Mouse (Mus musculus) limb, embryonic 15.5 days (tissue): ENCODE measurements at regions not wholly inside any gene's neighbourhood (a gene's known extent, or its start where the extent isn't known, plus 50 kb on each side); places are given as distances from the start of the nearest gene placed in this dataset.

ENCODE experiments used
- ATAC-seq: fragments of 200-750 bp; cut with Nextera tagmentation; 2 replicates; pipeline ENCODE4 v1.8.0; 2017; ENCODE audit warnings: low read depth, moderate TSS enrichment; ENCODE audit not compliant: insufficient number of reproducible peaks, low FRiP score, low TSS enrichment
- H3K27ac ChIP-seq: fragments of 300-500 bp; sonication (generic); 2 replicates; pipeline ENCODE4 v1.5.1; 2015; ENCODE audit warnings: moderate library complexity, mild to moderate bottlenecking, inconsistent platforms
- H3K27me3 ChIP-seq: fragments of 300-500 bp; sonication (generic); 2 replicates; pipeline ENCODE4 v1.6.1; 2015; ENCODE audit warnings: inconsistent platforms
- H3K36me3 ChIP-seq: fragments of 300-500 bp; sonication (generic); 2 replicates; pipeline ENCODE4 v1.6.1; 2015; ENCODE audit warnings: inconsistent platforms
- H3K4me1 ChIP-seq: fragments of 300-500 bp; sonication (generic); 2 replicates; pipeline ENCODE4 v1.6.1; 2015; ENCODE audit warnings: inconsistent platforms
- H3K4me2 ChIP-seq: fragments of 300-500 bp; sonication (generic); 2 replicates; pipeline ENCODE4 v1.6.1; 2015; ENCODE audit warnings: mild to moderate bottlenecking, inconsistent platforms
- H3K4me3 ChIP-seq: fragments of 300-500 bp; sonication (generic); 2 replicates; pipeline ENCODE4 v1.5.1; 2015; ENCODE audit warnings: mild to moderate bottlenecking, inconsistent platforms
- H3K9ac ChIP-seq: fragments of 300-500 bp; sonication (generic); 2 replicates; pipeline ENCODE4 v1.6.1; 2015; ENCODE audit warnings: inconsistent platforms
- H3K9me3 ChIP-seq: fragments of 300-500 bp; sonication (generic); 2 replicates; pipeline ENCODE4 v1.6.1; 2016; ENCODE audit warnings: inconsistent platforms
- WGBS: fragments of 180-500 bp; shearing (Covaris S2); methylation state at CpG from one replicate; pipeline ENCODE4 v1.1.7; 2015; 5-methylcytosine and 5-hydroxymethylcytosine counted together

- H3K4me2 ChIP-seq = no peak overlapping the region
- ATAC-seq = no peak
- H3K4me3 ChIP-seq = no peak overlapping the region
- H3K27me3 ChIP-seq = no peaks in the 10 kb centered on the region
- no peaks in the 10 kb centered on the region for H3K9me3 ChIP-seq
- no peaks in the 10 kb centered on the region for H3K4me1 ChIP-seq
- WGBS = 82% methylated on average over 4 of the region's 4 CpGs
- H3K9ac ChIP-seq = no peak overlapping the region
- no peak overlapping the region for H3K27ac ChIP-seq
- H3K36me3 ChIP-seq = no peaks in the 10 kb centered on the region
Measured at GRCm38 (mm10) chr14:98772080-98772479, 222.0 kb downstream of the Rpl36a-ps1 start.

- H3K4me3 ChIP-seq = no peak overlapping the region
- H3K4me2 ChIP-seq = no peak overlapping the region
- WGBS = 84% methylated on average over 2 of the region's 2 CpGs
- H3K9ac ChIP-seq = no peak overlapping the region
- H3K4me1 ChIP-seq = no peaks in the 10 kb centered on the region
- ATAC-seq = no peak
- no peaks in the 10 kb centered on the region for H3K36me3 ChIP-seq
- H3K9me3 ChIP-seq = no peaks in the 10 kb centered on the region
- no peaks in the 10 kb centered on the region for H3K27me3 ChIP-seq
- H3K27ac ChIP-seq = no peak overlapping the region
Measured at GRCm38 (mm10) chr14:98768845-98769244, 225.3 kb downstream of the Rpl36a-ps1 start.

- no peak overlapping the region for H3K4me3 ChIP-seq
- H3K4me2 ChIP-seq = no peak overlapping the region
- no peak for ATAC-seq
- 74% methylated on average over 7 of the region's 7 CpGs for WGBS
- H3K27ac ChIP-seq = no peak overlapping the region
- H3K4me1 ChIP-seq = no peaks in the 10 kb centered on the region
- no peak overlapping the region for H3K9ac ChIP-seq
- H3K9me3 ChIP-seq = no peaks in the 10 kb centered on the region
- no peaks in the 10 kb centered on the region for H3K27me3 ChIP-seq
- no peaks in the 10 kb centered on the region for H3K36me3 ChIP-seq
Measured at GRCm38 (mm10) chr14:98767481-98767880, 226.6 kb downstream of the Rpl36a-ps1 start.

- Histone ChIP-seq H3K27me3 (no peaks in the 10 kb centered on the region), H3K4me2 (no peak overlapping the region), H3K4me3 (no peak overlapping the region), H3K9ac (no peak overlapping the region), H3K27ac (no peak overlapping the region), H3K36me3 (no peaks in the 10 kb centered on the region), H3K9me3 (no peaks in the 10 kb centered on the region), H3K4me1 (no peaks in the 10 kb centered on the region)
- no peak for ATAC-seq
Measured at GRCm38 (mm10) chr14:98765358-98765757, 228.8 kb downstream of the Rpl36a-ps1 start.

GRCm38 (mm10) chr14:98750766-98751165, 243.4 kb downstream of the Rpl36a-ps1 start:
- H3K4me3 ChIP-seq = no peak overlapping the region
- H3K4me1 ChIP-seq = no peaks in the 10 kb centered on the region
- ATAC-seq = no peak
- H3K9ac ChIP-seq = no peak overlapping the region
- no peaks in the 10 kb centered on the region for H3K36me3 ChIP-seq
- 94% methylated on average over 6 of the region's 6 CpGs for WGBS
- H3K27me3 ChIP-seq = no peaks in the 10 kb centered on the region
- no peak overlapping the region for H3K27ac ChIP-seq
- no peak overlapping the region for H3K4me2 ChIP-seq
- H3K9me3 ChIP-seq = no peaks in the 10 kb centered on the region

GRCm38 (mm10) chr14:98749086-98750027, 244.8 kb downstream of the Rpl36a-ps1 start:
- no peaks in the 10 kb centered on the region for H3K4me1 ChIP-seq
- H3K27me3 ChIP-seq = no peaks in the 10 kb centered on the region
- no peak overlapping the region for H3K4me3 ChIP-seq
- WGBS = 85% methylated on average over 14 of the region's 14 CpGs
- H3K9ac ChIP-seq = no peak overlapping the region
- no peaks in the 10 kb centered on the region for H3K9me3 ChIP-seq
- no peak overlapping the region for H3K27ac ChIP-seq
- no peaks in the 10 kb centered on the region for H3K36me3 ChIP-seq
- no peak overlapping the region for H3K4me2 ChIP-seq
- no peak for ATAC-seq

GRCm38 (mm10) chr14:98747159-98747775, 246.9 kb downstream of the Rpl36a-ps1 start:
- H3K4me2 ChIP-seq = no peak overlapping the region
- H3K4me1 ChIP-seq = no peaks in the 10 kb centered on the region
- no peak for ATAC-seq
- WGBS = 26% methylated on average over 16 of the region's 16 CpGs
- no peaks in the 10 kb centered on the region for H3K27me3 ChIP-seq
- no peaks in the 10 kb centered on the region for H3K36me3 ChIP-seq
- H3K4me3 ChIP-seq = no peak overlapping the region
- H3K27ac ChIP-seq = no peak overlapping the region
- no peaks in the 10 kb centered on the region for H3K9me3 ChIP-seq
- H3K9ac ChIP-seq = no peak overlapping the region

- H3K36me3 ChIP-seq = no peaks in the 10 kb centered on the region
- H3K9ac ChIP-seq = no peak overlapping the region
- H3K9me3 ChIP-seq = no peaks in the 10 kb centered on the region
- 97% methylated on average over 3 of the region's 3 CpGs for whole genome bisulfite sequencing
- no peak overlapping the region for H3K4me2 ChIP-seq
- no peaks in the 10 kb centered on the region for H3K4me1 ChIP-seq
- H3K27me3 ChIP-seq = no peaks in the 10 kb centered on the region
- no peak overlapping the region for H3K4me3 ChIP-seq
- no peak for ATAC-seq
- no peak overlapping the region for H3K27ac ChIP-seq
Measured at GRCm38 (mm10) chr14:98730375-98730774, 263.7 kb downstream of the Rpl36a-ps1 start.

GRCm38 (mm10) chr14:98728863-98729262, 265.3 kb downstream of the Rpl36a-ps1 start:
- Histone ChIP-seq H3K9ac (no peak overlapping the region), H3K36me3 (no peaks in the 10 kb centered on the region), H3K4me3 (no peak overlapping the region), H3K9me3 (no peaks in the 10 kb centered on the region), H3K27ac (no peak overlapping the region), H3K4me2 (no peak overlapping the region), H3K4me1 (no peaks in the 10 kb centered on the region), H3K27me3 (no peaks in the 10 kb centered on the region)
- WGBS = 73% methylated on average over 2 of the region's 2 CpGs
- ATAC-seq = no peak

- H3K9ac ChIP-seq = no peak overlapping the region
- H3K4me1 ChIP-seq = no peaks in the 10 kb centered on the region
- H3K27me3 ChIP-seq = no peaks in the 10 kb centered on the region
- no peak overlapping the region for H3K27ac ChIP-seq
- no peak overlapping the region for H3K4me3 ChIP-seq
- 79% methylated on average over 9 of the region's 9 CpGs for WGBS
- ATAC-seq = no peak
- no peak overlapping the region for H3K4me2 ChIP-seq
- no peaks in the 10 kb centered on the region for H3K9me3 ChIP-seq
- no peaks in the 10 kb centered on the region for H3K36me3 ChIP-seq
Measured at GRCm38 (mm10) chr14:98722481-98722880, 271.6 kb downstream of the Rpl36a-ps1 start.

- no peak overlapping the region for H3K9ac ChIP-seq
- no peak overlapping the region for H3K27ac ChIP-seq
- no peak overlapping the region for H3K4me3 ChIP-seq
- 95% methylated on average over 2 of the region's 2 CpGs for WGBS
- no peaks in the 10 kb centered on the region for H3K36me3 ChIP-seq
- no peak for ATAC-seq
- H3K27me3 ChIP-seq = no peaks in the 10 kb centered on the region
- no peaks in the 10 kb centered on the region for H3K9me3 ChIP-seq
- H3K4me1 ChIP-seq = no peaks in the 10 kb centered on the region
- no peak overlapping the region for H3K4me2 ChIP-seq
Measured at GRCm38 (mm10) chr14:98721033-98721432, 273.1 kb downstream of the Rpl36a-ps1 start.

- ATAC-seq = no peak
- H3K9me3 ChIP-seq = no peaks in the 10 kb centered on the region
- 79% methylated on average over 2 of the region's 2 CpGs for WGBS
Measured at GRCm38 (mm10) chr14:98708045-98708444, 286.1 kb downstream of the Rpl36a-ps1 start.

More at GRCm38 (mm10) chr14:98708045-98708444, 286.1 kb downstream of the Rpl36a-ps1 start:
- no peaks in the 10 kb centered on the region for H3K27me3 ChIP-seq
- H3K36me3 ChIP-seq = no peaks in the 10 kb centered on the region
- no peak overlapping the region for H3K9ac ChIP-seq
- H3K4me3 ChIP-seq = no peak overlapping the region
- no peak overlapping the region for H3K27ac ChIP-seq
- H3K4me2 ChIP-seq = no peak overlapping the region
- no peaks in the 10 kb centered on the region for H3K4me1 ChIP-seq
